Mouse (Mus musculus): ENCODE data around the gene Ifitm6.

- TF ChIP-seq CTCF (IDR thresholded peaks at IDR 0.05; ENCODE audit: borderline replicate concordance, insufficient read depth, low read length) (no peak), POLR2A (IDR thresholded peaks at IDR 0.05; ENCODE audit: low read depth, low read length) (no peak)
These were observed 42.8 kb downstream of the Ifitm6 start for GRCm38 (mm10) chr7:140974940-140975339.
